Mouse (Mus musculus): ENCODE results near the gene Olfr1444.

Olfr1444 gene

GRCm38 (mm10) chr19:12856983-12857382 is at the start of gene Olfr1444:
Gene Olfr1444, plus strand, starts transcription at chr19:12857283.
- no peak for DNase-seq (ENCODE audit: low spot score)

DNA sequence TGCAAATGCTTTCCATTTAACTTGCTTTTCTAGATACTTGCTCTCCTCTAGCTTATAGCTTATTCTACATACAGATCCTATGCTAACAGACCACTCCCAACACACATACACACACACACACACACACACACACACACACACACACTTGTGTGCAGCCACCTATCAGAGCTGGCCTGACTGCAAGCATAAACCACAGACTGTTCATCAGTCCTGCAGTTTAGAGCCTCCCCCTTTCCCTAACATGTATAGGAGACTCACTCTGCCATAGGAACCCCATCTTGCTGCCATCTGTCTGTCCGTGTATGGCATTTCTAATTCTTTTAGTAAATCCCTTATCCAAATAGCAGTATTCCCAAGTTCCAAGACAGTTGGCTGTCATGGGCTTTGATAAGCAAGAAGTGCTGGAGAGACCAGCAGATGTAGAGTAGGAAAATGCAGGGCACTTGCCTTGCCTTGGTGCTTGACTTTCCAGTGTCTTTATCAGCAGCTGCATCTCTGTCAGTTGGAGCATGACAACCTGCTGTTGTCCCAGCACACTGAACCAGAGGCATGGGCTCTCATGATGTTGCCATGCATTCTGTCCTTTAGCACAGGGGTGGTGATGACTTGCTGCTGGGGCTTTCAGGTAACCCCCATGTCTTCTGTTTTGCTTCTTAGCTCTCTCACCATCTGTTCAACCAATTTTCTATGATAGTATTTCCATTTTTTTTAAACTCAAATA is 44.3 kb upstream of the Olfr1444 start:
- no peak for DNase-seq (ENCODE audit: low spot score)

DNA sequence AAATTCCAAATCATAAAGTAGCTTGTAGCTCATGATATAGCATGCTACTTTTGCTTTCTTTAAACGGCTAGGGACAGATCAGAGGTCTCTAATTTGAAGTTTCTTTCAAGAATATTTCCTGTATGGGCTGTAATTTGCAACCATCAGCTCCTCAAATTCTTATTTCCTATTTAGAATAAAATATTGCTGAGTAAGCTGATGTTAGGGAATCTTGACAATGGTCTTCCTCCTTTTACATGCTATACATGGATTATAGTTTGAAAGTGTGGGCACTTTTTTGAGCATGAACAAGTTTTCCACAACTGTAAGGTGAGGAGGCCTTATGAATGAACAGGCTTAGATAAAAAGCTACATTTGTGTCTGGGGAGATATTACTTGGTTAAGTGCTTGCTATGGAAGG is 43.2 kb upstream of the Olfr1444 start:
- no peak for DNase-seq (ENCODE audit: low spot score)

GRCm38 (mm10) chr19:12818507-12818906 is 38.6 kb upstream of the Olfr1444 start:
- no peak for DNase-seq (ENCODE audit: low spot score)

DNA sequence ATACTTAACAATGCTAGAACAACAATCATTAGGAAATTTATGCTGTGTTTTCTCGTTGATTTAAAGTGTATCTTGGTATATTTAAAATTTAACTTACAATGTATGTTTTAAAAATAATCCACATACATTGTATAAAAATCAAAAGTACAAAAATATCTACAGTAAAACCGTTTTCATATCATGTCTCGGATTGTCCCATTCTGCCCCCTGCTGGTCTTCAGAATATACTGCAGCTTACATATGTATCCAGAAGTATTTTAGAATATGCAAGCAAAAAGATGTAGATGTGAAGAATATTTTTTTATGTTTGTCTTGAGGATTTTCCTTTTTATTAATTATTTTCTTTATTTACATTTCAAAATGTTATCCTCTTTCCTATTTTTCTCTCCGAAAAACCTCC is 36.7 kb upstream of the Olfr1444 start:
- DNase-seq (ENCODE audit: low spot score) = peak; percentile 51

GRCm38 (mm10) chr19:12824549-12824948 is 32.5 kb upstream of the Olfr1444 start:
- peak; percentile 1 for DNase-seq (ENCODE audit: low spot score)

DNA sequence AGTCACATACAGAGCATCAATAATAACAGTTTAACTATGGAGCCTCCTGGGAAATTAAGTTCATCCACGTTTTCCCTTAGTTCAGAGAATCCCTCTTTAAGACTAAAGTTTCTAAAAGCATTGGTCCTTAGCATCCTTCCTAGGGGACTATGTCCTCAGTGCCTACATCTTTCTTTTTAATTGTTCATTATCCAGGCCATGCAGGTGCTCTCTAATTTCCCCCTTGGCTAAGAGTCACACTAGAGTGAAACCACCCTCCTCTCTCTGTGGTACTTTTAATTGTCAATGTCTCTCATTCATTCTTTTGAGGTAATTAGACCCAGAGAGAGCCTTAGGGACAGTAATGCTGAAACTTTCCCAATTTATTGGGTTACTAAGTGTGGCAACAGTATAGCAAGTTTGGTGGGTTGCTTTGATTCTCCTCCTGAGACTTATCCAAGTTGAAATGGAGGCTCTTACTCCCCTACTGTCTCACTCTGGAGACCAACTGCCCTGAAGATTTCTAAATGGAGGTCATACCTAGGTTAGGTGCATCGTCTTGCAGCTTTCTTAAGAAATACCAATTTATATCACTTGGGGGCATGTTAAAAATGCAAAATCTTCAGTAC is 26.2 kb upstream of the Olfr1444 start:
- no peak for DNase-seq (ENCODE audit: low spot score)

DNA sequence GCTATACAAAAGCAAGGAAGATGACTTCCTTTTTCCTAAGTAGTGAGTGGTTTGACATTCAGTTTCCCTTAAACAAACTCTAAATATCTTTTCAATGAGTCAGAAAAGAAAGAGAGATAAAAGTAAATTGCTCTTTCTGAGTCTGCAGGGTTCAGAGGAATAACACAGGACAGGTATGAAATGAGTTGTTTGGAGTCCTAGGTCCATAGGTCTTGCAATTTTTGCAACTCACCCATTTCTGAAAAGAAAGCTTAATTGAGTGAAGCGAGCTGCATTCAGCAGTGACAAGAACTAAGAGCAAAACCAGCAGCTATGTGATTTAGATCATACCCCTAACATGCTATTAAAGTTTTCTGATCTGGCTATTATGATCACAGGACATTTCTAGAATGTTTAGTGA is 25.5 kb upstream of the Olfr1444 start:
- no peak for DNase-seq (ENCODE audit: low spot score)

- DNase-seq (ENCODE audit: low spot score) = no peak
Measured at GRCm38 (mm10) chr19:12833625-12834024, 23.5 kb upstream of the Olfr1444 start.

DNA sequence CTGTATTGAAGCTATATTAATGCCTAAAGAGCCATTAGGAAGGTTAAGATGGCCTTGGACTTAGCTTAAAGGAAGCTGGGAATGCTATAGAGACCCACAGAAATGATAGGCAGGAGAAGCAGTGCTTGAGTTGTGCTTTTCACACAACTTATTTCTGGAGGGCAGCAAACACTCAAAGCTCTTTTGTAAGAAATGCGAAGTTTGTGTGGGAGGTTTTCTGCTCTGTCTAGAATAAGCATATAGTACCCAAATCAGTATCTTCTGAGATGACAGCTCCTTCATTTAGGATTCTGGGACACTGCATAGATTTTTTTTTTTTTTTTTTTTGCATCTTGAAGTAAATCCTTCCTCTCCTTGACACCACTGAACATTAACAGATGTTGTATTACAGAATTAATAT is 18.6 kb upstream of the Olfr1444 start:
- no peak for DNase-seq (ENCODE audit: low spot score)

GRCm38 (mm10) chr19:12846382-12846781 is 10.7 kb upstream of the Olfr1444 start, which contains the start of gene Gm5244:
Gene Gm5244, plus strand, starts transcription at chr19:12846682.
- DNase-seq (ENCODE audit: low spot score) = no peak

- no peak for DNase-seq (ENCODE audit: low spot score)
Measured at GRCm38 (mm10) chr19:12883555-12883954, 26.5 kb downstream of the Olfr1444 start, which contains the start of gene Olfr1445. Gene Olfr1445, plus strand, starts transcription at chr19:12883855.

DNA sequence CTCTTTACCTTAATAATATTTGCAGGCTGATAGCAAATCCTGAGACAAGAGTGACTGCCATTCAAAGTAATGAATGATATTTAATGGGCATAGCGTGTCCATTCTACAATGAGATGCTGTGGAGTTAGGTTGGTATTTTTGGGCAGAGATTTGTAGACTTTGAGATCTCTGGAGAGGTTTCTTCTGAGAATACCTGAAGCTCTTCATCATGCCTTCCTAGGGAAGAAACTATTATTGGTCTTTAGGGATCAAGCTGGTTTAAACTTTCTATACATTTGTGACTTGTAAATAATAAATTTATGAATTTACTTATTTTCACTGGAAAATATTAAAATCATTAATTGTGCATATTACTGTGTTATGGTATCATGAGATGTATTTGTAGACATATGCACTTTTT is 36.3 kb downstream of the Olfr1444 start, which contains the start of gene Olfr1446:
Gene Olfr1446 (minus strand): TSS at position 101 of the 400 bp plus-strand sequence.
- no peak for DNase-seq (ENCODE audit: low spot score)

DNA sequence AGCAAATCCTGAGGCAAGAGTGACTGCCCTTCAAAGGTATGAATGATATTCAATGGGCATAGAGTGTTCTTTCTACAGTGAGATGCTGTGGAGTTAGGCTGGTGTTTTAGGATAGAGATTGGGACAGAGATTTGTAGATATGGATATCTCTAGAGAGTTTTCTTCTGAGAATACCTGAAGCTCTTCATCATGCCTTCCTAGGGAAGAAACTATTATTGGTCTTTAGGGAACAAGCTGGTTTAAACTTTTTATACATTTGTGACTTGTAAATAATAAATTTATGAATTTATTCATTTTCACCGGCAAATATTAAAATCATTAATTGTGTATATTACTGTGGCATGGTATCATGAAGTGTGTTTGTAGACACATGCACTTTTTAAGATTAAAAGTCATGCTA is 46.6 kb downstream of the Olfr1444 start, which contains the start of gene Olfr1447:
Gene Olfr1447 (minus strand): TSS at position 101 of the 400 bp plus-strand sequence.
- DNase-seq (ENCODE audit: low spot score) = no peak
